Mouse (Mus musculus): ENCODE results near the gene Mtrr. TPM values are rescaled to one million over a fixed set of nuclear protein-coding genes. Genes with fewer than 3 reads are reported as not detected.

Gene Mtrr
- polyA plus RNA-seq, 1 experiment: 7.7 TPM

DNA sequence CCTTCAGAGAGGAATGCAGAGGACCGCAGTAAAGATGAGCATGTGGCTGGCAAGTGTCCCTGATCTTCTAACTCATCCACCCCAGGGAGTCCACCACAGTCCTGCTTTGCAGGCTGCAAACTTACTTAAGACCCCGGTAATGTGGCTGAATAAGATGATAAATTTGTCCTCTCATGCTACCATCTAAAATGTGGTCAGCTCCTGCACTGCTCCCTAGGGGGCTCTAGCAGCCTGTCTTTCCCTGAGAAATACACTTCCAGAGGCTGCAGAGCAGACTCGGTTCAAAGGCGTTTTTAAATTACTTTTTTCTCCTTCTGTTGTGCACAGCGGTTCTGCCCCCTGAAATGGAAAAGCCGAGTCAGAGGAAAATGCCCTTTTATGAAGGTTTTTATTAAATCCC lies 19.2 kb upstream of the Mtrr start:
- TF ChIP-seq CTCF (IDR thresholded peaks at IDR 0.05; ENCODE audit: extremely low read depth, insufficient read depth, insufficient read length, insufficient replicate concordance) (no peak), POLR2A (IDR thresholded peaks at IDR 0.05; ENCODE audit: low read depth, low read length) (no peak)
- no peaks in the 10 kb centered on the region for H3K4me1 ChIP-seq (ENCODE audit: control insufficient read depth, insufficient read depth, insufficient read length)
- no peak for DNase-seq (ENCODE audit: low read depth in 1 of 2, low spot score in 2 of 2)
- peaks cover 1% of the 10 kb centered on the region; the same call in 1 of the 2 replicates for H3K27me3 ChIP-seq (ENCODE audit: control insufficient read depth, insufficient read depth, low read length)
- 28% methylated on average over 6 of the region's 6 CpGs for WGBS
- H3K4me3 ChIP-seq (ENCODE audit: extremely low read depth, insufficient read depth, insufficient read length): no peak overlapping the region
- H3K36me3 ChIP-seq (ENCODE audit: control insufficient read depth, insufficient read depth, low read length): no peaks in the 10 kb centered on the region
- no peak overlapping the region for H3K27ac ChIP-seq (ENCODE audit: insufficient read depth, low read length)

DNA sequence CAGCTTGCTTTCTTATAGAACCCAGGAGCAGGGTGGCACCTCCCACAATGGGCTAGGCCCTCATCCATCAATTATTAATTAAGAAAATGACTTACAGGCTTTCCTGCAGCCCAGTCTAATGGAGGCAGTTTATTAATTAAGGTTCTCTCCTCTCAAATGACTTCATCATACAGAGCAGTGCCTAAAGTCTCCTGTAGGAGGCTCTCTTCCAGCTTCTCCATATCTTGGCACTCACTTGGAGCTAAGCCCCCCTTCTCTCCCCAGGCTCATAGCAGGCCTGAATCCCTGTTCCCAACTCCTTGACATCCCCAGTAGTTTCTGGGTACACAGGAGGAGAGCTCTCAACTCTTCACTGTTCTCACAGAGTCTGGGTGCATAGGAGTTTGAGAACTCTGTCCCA lies 17.0 kb upstream of the Mtrr start:
- Histone ChIP-seq H3K4me3 (ENCODE audit: extremely low read depth, insufficient read depth, insufficient read length) (no peak overlapping the region), H3K4me1 (ENCODE audit: control insufficient read depth, insufficient read depth, insufficient read length) (no peaks in the 10 kb centered on the region), H3K36me3 (ENCODE audit: control insufficient read depth, insufficient read depth, low read length) (no peaks in the 10 kb centered on the region), H3K27me3 (ENCODE audit: control insufficient read depth, insufficient read depth, low read length) (peaks cover 1% of the 10 kb centered on the region; the same call in 1 of the 2 replicates), H3K27ac (ENCODE audit: insufficient read depth, low read length) (no peak overlapping the region)
- no peak for TF ChIP-seq CTCF (IDR thresholded peaks at IDR 0.05; ENCODE audit: extremely low read depth, insufficient read depth, insufficient read length, insufficient replicate concordance)
- no peak for TF ChIP-seq POLR2A (IDR thresholded peaks at IDR 0.05; ENCODE audit: low read depth, low read length)
- no peak for DNase-seq (ENCODE audit: low read depth in 1 of 2, low spot score in 2 of 2)

DNA sequence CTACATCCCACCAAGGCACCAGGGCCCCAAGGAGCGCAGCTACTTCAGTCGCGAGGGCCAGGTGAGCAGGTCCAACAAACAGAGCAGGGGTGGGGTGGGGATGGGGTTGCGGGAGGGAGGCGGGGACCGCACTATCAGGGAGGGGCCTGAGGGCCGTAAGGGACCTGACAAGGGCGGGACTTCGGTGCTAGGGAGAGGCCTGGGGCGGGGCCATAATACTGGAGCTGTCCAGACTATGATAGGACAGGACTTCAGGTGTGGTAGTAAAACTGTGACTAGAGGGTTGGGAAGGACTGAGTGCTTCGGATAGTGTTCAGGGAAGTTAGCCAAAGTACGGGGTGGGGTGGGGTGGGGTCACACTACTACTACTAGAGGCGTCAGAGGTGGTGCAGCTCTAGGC lies 15.7 kb upstream of the Mtrr start:
- H3K36me3 ChIP-seq (ENCODE audit: control insufficient read depth, insufficient read depth, low read length): no peaks in the 10 kb centered on the region; the same call in 1 of the 2 replicates
- 32% methylated on average over 13 of the region's 13 CpGs for WGBS
- no peak for TF ChIP-seq CTCF (IDR thresholded peaks at IDR 0.05; ENCODE audit: extremely low read depth, insufficient read depth, insufficient read length, insufficient replicate concordance)
- TF ChIP-seq POLR2A (IDR thresholded peaks at IDR 0.05; ENCODE audit: low read depth, low read length): no peak
- no peak overlapping the region for H3K4me3 ChIP-seq (ENCODE audit: extremely low read depth, insufficient read depth, insufficient read length)
- no peak overlapping the region for H3K27ac ChIP-seq (ENCODE audit: insufficient read depth, low read length)
- no peak for DNase-seq (ENCODE audit: low read depth in 1 of 2, low spot score in 2 of 2)
- H3K27me3 ChIP-seq (ENCODE audit: control insufficient read depth, insufficient read depth, low read length): peaks cover 1% of the 10 kb centered on the region; the same call in 1 of the 2 replicates
- no peaks in the 10 kb centered on the region for H3K4me1 ChIP-seq (ENCODE audit: control insufficient read depth, insufficient read depth, insufficient read length)

DNA sequence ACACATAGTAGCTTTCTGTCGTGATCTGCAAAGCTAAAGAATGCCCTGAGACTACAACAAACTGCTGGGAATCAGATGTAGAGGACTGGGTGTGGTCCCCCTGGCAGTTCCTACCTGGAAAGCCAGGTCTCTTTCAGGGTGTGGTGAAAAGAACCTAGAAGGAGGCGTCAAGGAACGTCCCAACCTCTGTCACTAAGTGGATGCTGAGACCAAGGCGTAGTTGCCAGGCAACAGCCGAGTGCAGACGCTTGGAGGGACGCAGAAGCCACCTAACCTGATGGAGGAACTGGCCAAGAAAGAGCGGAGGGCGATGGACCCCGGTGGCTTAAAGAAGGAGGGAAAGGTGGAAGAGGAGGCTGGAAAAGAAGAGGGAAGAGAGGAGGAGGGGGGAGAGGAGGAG lies 15.2 kb upstream of the Mtrr start, which contains the start of gene 1700001L19Rik:
Gene 1700001L19Rik (plus strand): TSS at position 223 of the 400 bp plus-strand sequence.
- DNase-seq (ENCODE audit: low read depth in 1 of 2, low spot score in 2 of 2): no peak
- Histone ChIP-seq H3K4me1 (ENCODE audit: control insufficient read depth, insufficient read depth, insufficient read length) (no peaks in the 10 kb centered on the region), H3K27me3 (ENCODE audit: control insufficient read depth, insufficient read depth, low read length) (peaks cover 1% of the 10 kb centered on the region; the same call in 1 of the 2 replicates), H3K4me3 (ENCODE audit: extremely low read depth, insufficient read depth, insufficient read length) (no peak within 1 kb of the TSS), H3K36me3 (ENCODE audit: control insufficient read depth, insufficient read depth, low read length) (peaks cover 4% of the 10 kb centered on the region), H3K27ac (ENCODE audit: insufficient read depth, low read length) (no peak within 1 kb of the TSS)
- 20% methylated on average over 10 of the region's 10 CpGs for WGBS
- TF ChIP-seq POLR2A (IDR thresholded peaks at IDR 0.05; ENCODE audit: low read depth, low read length) (no peak), CTCF (IDR thresholded peaks at IDR 0.05; ENCODE audit: extremely low read depth, insufficient read depth, insufficient read length, insufficient replicate concordance) (no peak)

DNA sequence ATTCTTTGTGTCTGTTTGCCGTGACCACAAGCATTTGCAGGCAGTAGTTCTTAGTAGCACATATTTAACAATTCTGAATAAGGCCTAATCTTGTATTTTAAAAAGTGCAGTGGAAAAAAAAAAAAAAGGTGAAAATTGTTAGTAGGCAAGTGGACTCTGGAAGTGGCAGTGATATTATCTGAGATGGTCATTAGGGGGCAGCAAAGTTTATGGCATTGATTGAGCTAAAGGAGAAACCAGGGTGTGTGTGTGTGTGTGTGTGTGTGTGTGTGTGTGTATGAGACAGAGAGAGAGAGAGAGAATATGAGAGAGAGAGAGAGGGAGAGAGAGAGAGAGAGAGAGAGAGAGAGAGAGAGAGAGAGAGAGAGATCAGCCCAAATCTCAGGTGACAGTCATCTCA lies 11.8 kb upstream of the Mtrr start:
- no peak for DNase-seq (ENCODE audit: low read depth in 1 of 2, low spot score in 2 of 2)
- WGBS: 85% methylated on average over 1 of the region's 1 CpGs
- TF ChIP-seq POLR2A (IDR thresholded peaks at IDR 0.05; ENCODE audit: low read depth, low read length): no peak
- no peak for TF ChIP-seq CTCF (IDR thresholded peaks at IDR 0.05; ENCODE audit: extremely low read depth, insufficient read depth, insufficient read length, insufficient replicate concordance)

DNA sequence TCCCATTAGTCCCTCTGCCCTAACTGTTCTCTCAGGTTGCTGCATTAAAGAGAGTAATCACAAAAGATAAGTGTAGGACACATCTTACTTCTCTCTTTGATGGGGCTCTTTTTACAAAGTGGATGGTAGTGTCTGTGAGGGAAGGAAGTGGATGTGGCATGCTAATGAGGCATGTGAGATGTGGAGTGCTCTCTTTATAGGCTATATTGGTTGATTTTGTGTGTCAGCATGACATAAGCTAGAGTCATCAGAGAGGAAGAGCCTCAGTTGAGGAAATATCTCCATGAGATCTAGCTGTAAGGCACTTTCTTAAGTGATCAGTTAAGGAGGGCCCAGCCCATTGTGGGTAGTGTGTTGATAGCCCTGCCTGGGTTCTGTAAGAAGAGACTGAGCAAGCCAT lies 6.4 kb upstream of the Mtrr start:
- Histone ChIP-seq H3K4me1 (ENCODE audit: control insufficient read depth, insufficient read depth, insufficient read length) (no peaks in the 10 kb centered on the region), H3K27me3 (ENCODE audit: control insufficient read depth, insufficient read depth, low read length) (no peaks in the 10 kb centered on the region), H3K36me3 (ENCODE audit: control insufficient read depth, insufficient read depth, low read length) (peaks cover 38% of the 10 kb centered on the region), H3K27ac (ENCODE audit: insufficient read depth, low read length) (no peak overlapping the region), H3K4me3 (ENCODE audit: extremely low read depth, insufficient read depth, insufficient read length) (no peak overlapping the region)
- no peak for TF ChIP-seq POLR2A (IDR thresholded peaks at IDR 0.05; ENCODE audit: low read depth, low read length)
- no peak for DNase-seq (ENCODE audit: low read depth in 1 of 2, low spot score in 2 of 2)

More for the DNA sequence above, 11.8 kb upstream of the Mtrr start:
- H3K36me3 ChIP-seq (ENCODE audit: control insufficient read depth, insufficient read depth, low read length): peaks cover 29% of the 10 kb centered on the region
- no peak overlapping the region for H3K4me3 ChIP-seq (ENCODE audit: extremely low read depth, insufficient read depth, insufficient read length)
- peaks cover 1% of the 10 kb centered on the region; the same call in 1 of the 2 replicates for H3K27me3 ChIP-seq (ENCODE audit: control insufficient read depth, insufficient read depth, low read length)
- H3K27ac ChIP-seq (ENCODE audit: insufficient read depth, low read length): no peak overlapping the region
- H3K4me1 ChIP-seq (ENCODE audit: control insufficient read depth, insufficient read depth, insufficient read length): no peaks in the 10 kb centered on the region

DNA sequence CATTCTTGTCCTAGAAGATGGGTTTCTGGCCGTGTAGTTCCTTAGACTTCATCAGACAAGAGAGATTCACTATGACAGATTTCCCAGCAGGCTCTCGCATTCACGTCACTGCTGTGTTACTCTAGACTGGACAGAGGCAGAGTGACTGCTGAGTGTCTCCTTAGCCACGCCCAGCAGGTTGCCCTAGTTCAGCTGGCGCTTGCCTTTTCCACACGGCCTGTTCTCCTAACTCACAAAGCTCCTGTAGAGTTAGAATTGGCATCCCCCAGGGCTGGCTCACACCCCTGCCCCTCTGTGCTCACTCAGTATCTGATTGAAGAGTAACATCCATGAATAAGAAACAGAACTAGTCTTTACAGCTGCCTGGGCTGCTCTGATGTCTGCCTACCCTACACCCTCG lies 3.5 kb upstream of the Mtrr start:
- peaks cover 24% of the 10 kb centered on the region for H3K36me3 ChIP-seq (ENCODE audit: control insufficient read depth, insufficient read depth, low read length)
- peaks cover 2% of the 10 kb centered on the region; the same call in 1 of the 2 replicates for H3K4me1 ChIP-seq (ENCODE audit: control insufficient read depth, insufficient read depth, insufficient read length)
- H3K27me3 ChIP-seq (ENCODE audit: control insufficient read depth, insufficient read depth, low read length): no peaks in the 10 kb centered on the region
- H3K27ac ChIP-seq (ENCODE audit: insufficient read depth, low read length): no peak overlapping the region
- H3K4me3 ChIP-seq (ENCODE audit: extremely low read depth, insufficient read depth, insufficient read length): no peak overlapping the region
- TF ChIP-seq CTCF (IDR thresholded peaks at IDR 0.05; ENCODE audit: extremely low read depth, insufficient read depth, insufficient read length, insufficient replicate concordance) (no peak), POLR2A (IDR thresholded peaks at IDR 0.05; ENCODE audit: low read depth, low read length) (no peak)
- 93% methylated on average over 7 of the region's 7 CpGs for WGBS
- no peak for DNase-seq (ENCODE audit: low read depth in 1 of 2, low spot score in 2 of 2)

Data from spleen, adult 2 months (tissue).